Mouse (Mus musculus): Measurements from ENCODE around the gene Carm1.
"Not testable (repeated sequence)": the region's sequence is repeated elsewhere in the genome, so short reads cannot be mapped to it uniquely, and the experiment has no call there.

The Carm1 gene

DNA sequence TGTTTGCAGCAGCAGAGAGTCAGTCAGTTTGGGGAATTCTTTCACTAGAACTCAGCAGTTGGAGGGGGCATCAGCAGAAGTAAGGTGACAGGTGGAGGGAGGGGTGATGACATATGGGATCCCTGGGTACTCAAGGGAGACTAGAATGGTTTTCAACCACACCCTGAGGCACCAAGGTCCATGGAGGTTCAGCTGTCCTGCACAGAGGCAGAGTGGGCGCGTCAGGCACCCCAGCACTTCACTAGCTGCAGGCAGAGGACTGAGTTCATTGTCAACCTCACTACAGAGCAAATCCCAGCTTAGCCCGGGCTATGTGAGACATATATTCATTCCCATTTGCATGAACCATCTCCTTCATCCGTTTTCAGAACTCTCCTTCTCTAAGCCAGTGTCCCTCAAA is 9.7 kb upstream of the Carm1 start:
- DNase-seq (ENCODE audit: low spot score): no peak

DNA sequence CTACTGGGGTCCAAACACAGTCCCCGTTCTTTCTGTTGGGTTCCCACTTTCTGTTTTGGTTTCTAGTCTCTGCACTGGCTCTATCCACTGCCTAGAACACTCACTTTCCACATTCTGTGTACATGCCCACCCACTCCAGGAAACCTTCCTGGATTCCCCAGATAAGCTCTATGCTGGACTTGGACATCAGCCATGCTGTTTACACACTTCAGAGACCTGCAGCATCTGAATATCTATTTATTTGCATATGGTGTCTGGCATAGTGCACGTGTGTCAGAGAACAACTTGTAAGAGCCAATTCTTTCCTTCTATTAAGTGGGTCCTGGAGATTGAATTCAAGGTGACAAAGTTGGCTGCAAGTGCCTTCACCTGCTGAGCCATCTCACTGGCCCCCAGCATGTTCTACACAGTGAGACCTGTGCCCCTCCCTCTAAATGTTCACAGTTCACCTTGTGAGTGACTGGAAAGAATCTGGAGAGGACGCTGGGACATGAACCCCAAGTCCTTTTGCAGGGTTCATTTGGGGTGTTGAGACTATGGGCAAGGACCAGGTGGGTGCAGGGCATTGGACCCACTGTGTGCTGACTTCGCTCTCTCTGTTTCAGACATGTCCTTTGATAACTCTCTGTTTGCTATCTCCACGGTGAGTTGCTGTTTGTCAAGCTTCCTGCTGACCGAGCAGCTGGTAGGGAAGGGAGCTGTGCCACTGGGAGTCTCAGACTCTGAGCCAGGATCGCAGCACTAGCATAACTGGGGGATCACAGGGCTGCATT is 6.5 kb upstream of the Carm1 start:
- no peak for DNase-seq (ENCODE audit: low spot score)

DNA sequence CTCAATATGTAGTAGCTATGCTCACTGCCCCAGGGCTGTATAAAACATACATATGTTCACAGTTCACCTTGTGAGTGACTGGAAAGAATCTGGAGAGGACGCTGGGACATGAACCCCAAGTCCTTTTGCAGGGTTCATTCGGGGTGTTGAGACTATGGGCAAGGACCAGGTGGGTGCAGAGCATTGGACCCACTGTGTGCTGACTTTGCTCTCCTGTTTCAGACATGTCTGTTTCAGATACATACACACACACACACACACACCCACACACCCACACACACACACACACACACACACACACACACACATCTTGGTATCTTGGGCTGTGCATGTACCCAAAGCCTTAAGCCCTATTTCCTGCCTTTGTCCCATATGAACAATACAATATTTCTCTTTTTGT is 4.7 kb upstream of the Carm1 start:
- DNase-seq (ENCODE audit: low spot score): not testable (repeated sequence)

DNA sequence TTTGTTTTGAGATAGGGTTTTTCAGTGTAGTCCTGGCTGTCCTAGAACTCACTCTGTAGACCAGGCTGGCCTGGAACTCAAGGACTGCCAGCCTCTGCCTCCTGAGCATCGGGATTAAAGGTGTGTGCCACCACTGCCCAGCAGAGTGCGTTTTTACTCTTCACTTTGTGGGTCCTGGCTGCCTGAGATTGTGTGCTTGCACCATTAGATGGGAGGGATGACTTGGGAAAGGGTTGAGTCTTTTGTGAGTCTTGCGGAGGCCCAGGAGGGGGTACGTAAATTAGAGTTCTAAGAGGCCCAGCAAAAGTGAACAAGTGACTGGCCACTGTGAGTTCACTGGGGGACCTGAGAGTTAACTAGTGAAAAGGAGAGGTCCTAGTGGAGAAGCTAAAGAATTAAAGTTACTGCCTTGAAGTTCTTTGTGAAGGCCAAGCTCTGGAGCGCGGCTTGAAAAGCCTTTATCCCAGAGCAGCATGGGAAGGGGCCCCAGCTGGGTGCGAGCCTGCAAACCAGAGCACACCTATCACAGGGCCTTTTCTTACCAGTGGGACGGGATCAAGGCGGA is 1.3 kb upstream of the Carm1 start:
- no peak for DNase-seq (ENCODE audit: low spot score)

DNA sequence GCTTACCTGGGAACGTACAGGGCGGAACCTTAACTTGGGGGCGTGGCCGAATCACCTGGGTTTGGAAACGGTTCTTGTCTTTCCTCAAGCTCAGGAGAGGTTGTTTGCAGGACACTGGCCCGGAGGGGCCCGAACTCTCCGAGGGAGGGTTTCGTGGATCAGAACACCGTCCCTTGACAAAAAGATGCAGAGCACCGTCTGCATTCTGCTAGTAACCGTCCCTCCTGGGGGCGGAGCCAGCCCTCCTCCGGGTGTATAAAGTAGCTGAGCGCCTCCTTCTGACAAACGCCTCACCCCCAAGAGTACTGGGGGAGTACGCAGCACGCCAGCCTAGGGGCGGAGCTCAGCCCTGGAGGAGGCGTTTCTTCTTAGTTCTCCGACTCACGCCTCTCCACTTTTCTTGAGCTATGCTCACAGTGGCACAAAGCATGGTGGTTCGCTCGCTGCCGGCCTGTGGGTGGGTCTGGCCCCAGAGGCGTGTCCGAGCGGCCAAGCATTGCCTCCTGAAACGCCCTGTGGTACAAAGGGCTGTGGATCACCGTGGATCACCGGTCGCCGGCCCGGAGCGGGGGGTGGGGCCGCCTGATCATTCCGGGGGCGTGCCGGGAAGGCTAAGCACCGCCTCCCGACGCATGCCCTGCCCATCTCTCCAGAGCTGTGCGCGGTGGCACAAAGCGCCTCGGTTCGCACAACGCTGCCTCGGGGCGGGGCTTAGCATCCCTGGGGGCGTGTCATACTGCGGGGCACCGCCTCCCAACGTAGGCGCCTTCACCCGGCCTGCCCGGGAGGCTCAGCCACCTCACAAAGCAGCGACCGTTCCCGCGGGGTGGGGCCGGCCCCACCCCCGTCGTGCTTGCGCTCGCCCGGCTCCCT is 542 bp upstream of the Carm1 start:
- DNase-seq (ENCODE audit: low spot score): peak; percentile 97

DNA sequence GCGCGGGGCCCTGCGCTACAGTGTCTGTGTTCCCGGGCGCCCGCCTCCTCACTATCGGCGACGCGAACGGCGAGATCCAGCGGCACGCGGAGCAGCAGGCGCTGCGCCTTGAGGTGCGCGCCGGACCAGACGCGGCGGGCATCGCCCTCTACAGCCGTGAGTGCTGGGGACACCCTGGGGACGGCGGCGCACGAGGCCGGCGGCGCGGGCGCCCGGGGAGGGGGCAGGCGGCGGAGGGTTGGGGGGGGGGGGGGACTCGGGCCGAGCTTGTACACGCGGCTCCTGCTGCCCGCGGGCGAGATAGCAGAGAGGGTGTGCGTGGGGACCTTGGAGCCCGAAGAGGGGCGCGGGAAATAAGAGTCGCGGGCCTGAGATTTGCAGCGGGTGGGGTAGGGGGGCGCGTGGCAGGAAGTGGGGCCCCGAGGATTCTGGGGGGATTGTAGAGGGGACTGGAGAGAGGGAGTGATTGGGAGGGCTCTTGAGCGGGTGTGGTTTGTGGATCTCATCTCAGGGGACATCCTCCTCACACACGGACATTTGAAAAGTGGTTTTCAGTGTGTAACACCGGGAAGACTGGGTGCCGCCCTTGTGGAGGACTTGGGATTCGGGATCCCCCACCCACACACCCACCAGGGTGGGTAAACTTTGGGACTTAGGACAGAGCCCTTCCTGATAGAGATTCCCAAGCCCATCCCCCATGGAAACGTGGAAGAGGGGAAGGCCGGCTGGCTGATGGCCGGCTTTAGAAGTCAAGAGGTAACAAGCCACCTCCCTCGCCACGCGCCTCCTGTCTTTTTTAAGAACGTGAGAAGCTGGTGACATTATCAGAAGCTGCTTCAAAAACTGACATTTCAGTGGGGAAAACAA is 614 bp downstream of the Carm1 start:
- DNase-seq (ENCODE audit: low spot score): peak; percentile 67

DNA sequence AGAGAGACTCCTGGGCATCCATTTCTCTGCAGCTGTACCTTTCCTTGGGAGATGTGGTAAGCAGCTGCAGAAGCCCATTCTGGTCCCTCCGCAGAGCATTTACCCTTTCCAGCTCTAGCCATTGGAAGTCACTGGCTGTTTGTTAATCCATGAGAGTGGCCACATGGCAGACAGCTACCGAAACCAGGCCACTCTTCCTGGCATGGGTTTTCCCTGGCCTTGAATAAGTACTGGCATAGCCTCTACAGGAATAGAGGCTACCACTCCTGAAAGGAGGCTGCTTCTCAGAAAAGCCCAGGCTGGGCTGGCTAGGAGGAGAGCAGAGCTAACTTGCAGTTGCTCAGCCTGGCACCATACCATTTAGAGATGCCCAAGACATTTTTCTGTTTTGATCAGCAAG is 4.4 kb downstream of the Carm1 start:
- DNase-seq (ENCODE audit: low spot score): no peak

DNA sequence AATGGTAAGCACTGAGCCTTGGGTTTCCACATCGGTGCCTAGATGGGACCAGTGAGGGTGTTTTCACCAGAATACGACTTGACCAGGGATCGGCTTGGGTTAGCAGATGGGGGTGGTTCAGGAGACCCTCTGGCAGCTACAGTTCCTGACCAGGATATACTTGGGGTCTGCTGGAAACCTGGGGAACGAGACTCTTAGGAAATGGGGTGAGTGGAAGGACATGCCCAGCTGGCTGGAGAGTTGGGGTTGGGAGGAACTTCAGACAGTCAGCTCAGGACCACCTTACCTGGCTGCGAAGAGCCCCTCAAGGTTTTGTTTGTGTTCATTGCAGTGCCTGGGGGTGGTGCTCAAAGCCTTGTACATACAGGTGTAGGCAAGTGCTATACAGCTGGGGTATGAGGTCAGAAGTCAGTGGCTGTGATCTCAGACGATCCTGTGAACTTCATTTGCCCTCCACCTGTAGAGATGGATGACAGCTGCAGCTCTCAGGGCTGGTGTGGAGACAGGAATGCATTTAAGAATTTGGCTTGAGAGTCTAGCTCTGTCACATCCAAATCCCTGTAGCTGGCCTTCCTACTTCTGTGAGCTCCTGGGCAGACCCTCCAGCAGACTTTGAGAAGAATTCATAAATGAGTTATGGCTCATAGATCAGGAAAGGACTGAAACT is 7.0 kb downstream of the Carm1 start:
- DNase-seq (ENCODE audit: low spot score): no peak

DNA sequence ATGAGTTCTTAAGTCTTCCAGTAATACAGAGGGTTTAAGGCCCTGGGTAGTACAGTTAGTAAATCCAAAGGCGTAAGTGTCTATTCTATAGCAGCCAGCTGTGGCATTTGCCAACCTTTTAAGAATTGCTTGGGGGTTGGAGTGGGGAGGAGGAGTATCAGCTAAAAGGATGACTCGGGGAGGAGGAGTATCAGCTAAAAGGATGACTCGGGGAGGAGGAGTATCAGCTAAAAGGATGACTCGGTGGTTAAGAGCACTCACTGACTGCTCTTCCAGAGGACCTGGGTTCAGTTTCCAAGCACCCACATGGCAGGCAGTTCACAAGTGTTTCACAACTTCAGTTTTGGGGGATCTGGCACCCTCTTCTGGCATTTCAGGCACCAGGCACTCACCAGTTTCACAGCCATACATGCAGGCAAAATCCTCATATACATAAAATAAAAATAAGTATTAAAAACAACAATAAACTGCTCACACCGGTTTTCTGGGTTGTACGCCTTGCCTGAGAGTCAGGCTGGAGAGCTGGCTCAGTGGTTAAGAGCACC is 8.6 kb downstream of the Carm1 start:
- DNase-seq (ENCODE audit: low spot score): no peak

DNA sequence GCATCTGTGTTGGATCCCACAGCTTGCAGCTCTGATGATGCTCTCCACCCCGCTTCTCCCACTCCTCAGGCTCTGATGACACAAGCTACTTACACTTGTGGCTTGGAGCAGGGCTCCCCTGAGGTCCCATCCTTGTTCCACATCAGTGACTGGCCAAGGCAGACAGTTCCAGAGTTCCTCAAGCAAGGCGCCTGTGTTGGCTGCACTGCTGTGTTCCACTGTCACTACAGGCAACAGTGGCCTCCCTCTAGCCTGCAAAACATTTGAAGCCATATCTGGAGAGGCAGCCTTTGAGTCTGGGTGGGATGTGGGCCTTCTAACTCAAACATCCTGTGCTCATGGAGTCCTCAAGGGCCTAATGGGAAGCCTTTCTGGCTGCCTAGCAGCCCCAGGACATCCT is 10.3 kb downstream of the Carm1 start:
- DNase-seq (ENCODE audit: low spot score): no peak

DNA sequence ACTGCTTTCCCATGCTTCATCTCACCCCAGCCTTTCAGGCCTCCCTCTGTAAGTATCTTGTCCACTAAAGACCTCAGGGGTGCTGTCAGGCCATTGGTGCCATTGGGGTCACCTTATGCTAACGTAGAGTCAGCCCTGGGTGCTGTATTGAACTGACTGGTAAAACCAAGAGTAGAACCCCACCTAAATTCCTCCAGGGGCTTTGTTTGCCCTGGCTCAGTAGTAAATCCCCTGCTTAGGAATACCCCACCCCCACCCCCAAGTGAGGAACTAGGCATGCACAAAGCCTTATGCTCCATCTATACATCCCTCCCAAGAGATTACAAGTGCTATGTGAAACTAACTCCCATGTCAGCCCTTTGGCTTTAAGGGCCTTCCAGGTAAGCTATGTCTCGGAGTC is 10.9 kb downstream of the Carm1 start:
- DNase-seq (ENCODE audit: low spot score): no peak

DNA sequence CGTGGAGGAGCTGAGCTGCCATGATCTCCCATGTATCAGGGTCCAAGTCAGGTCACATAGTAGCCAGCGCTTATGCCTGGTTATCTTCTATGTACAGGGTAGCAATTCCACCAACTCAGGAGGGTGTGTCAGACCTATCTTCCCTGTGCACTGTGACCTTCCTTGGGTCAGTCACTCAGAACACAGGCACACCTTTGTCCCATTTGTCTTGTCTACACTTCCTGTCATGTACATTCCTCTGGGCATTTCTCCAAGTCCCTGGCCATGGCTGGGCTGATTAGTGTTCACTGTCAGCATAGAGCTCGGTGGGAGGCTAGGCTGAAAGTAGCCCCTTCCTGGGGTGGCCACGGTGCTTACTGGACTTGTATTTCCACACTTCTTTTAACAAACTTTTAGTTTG is 11.7 kb downstream of the Carm1 start:
- no peak for DNase-seq (ENCODE audit: low spot score)

DNA sequence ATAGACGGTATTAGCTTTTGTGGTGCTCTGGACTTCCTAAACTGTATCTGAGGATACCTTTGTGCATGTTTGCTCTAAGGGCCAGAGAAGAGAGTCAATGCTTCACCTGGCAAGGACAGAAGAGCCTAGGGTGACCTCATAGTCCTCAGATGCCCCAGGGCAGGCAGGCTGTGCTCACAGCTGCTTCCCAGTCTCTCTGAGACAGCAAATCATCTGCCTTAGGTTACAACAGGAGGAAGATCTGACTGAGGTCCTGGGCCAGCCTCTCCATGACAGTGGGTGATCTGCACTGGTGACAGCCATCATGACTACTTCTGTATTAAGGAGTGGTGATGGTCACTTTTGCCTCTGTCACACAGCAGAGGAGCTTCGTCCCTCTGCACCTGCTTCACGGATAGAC is 12.5 kb downstream of the Carm1 start:
- no peak for DNase-seq (ENCODE audit: low spot score)

DNA sequence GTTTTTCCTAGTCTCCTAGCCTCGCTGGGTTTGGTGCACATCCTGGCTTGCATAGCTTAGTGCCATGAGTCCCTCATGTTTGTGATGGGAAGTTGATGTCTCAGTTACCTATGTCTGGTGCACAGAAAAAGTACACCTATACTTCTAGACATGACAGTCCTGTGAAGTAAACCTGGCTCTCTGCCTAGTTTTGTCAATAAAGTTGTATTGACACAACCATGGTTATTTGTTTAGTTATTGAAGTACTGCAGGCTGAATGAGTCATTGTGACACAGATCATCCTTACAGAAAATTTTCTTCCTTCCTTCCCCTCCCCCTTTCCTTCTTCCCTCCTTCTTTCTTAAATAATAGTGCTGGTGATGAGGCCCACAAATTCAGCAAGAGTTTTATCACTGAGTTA is 17.7 kb downstream of the Carm1 start:
- no peak for DNase-seq (ENCODE audit: low spot score)

DNA sequence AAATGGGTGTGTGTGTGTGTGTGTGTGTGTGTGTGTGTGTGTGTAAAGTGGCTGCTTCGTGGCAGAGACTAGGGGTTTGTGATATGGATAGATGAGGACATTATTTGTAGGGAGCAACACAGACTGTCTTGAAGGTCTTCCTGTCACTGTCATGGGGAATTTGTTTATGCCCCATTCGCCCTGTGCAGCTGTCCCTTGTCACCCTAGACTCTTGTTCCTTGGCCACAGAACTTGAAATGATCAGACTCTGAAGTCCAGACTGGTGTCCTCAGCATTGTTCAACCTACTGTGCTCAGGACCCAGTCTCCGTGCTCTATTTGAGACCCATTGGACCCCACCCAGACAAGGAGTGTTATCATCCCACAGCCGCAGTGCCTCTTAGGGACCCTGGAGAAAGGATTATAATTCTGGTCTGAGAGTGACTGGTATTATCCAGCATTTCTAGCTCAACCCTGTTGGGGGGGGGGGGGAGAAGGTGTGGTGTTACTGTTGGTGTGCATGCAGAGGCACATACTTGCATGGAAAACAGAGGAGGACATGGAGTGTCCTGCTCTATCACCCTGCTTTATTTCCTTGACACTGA is 18.4 kb downstream of the Carm1 start:
- no peak for DNase-seq (ENCODE audit: low spot score)

DNA sequence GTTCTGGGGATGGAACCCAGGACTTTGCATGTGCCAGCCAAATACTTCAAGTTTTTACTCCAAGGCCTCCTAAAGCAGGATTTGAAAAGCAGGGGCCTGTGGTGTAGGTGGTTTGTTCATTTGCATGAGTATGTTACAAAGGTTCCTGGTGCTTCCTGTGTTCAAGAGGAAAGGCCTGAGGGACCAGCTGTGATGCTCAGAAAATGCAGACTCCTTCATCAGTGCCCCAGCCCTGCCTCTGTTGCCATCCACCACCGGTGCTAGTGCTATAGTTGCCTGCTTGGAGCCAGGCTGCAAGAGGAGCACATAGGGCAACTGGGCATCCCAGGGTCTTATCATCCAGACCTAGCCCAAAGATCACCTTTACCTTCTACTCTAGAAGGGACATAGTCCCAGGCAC is 19.8 kb downstream of the Carm1 start:
- no peak for DNase-seq (ENCODE audit: low spot score)

DNA sequence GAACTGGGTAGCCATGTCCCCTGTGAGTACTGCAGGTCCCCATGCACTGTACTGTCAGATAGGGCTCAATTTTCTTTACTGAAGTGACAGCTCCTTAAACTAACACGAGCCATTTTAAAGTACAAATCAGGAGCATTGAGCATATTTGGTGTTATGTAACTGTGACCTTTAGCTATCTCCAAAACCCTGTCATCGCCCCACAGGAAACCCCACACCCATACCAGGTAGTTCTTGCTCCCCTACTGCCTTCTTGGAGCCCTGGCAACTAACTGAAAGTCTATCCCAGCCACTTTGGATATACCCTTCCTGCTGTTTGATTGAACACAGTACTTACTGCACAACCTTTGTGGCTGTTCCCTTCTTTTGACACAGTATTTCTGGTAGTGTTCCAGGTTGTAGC is 20.4 kb downstream of the Carm1 start:
- DNase-seq (ENCODE audit: low spot score): no peak

DNA sequence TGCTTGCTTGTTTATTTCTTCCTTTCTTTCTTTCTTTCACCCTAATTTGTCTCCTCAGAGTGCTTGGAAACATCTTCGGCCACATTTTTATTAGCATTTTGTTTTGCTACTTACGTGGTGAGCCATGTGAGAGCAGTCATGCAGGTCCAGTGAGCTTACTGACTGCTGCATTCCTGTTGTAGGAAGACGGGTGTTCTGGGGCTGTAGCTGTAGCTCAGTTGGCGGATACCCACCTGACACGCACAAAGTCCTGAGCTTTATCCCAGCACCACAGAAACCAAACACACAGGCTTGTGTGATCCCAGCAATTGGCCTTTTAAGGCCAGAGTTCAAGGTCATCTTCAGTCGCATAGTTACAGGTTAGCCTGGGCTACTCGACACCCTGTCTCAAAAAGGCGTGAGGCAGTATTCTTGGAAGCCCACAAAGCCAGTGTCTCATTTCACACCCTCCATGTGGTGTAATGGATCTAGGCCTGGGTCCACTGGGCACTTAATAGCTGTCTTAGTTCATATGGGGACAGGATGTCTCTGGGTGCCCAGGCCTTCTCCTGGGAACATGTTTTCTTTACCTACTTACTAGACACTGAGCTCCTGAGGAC is 22.1 kb downstream of the Carm1 start:
- DNase-seq (ENCODE audit: low spot score): no peak

DNA sequence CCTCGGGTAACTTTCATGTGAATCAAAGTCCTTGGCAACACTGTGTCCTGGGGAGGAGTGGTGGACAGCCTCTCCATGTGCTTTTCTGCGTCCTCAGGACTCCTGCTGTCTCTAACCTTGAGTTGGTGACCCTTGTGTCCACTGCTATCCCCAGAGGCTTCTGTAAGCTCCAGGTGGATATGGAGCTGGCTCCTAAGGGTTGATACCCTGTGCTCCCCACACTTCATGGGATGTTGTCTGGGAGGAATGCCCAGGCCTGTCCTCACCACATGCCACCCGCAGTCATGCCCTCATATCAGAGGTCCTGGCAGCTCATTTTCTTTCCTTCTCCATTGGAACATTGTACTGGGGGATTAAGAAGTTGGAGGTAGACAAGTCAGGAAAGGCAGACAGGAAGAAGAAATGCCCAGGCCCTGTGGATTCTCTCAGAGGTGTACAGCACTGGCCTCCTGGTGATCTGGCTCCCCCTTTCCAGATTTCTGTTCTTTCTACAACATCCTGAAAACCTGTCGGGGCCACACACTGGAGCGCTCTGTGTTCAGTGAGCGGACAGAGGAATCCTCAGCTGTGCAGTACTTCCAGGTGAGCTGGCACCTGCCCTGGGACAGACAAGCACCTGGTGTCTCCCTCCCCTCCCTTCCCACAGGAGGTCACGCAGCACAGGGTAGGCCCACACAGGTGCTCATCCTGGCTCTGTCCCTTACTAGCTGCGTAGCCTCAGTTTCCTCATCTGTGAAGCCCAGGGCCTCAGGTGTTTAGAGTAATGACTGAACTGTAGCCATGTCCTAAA is 27.5 kb downstream of the Carm1 start:
- DNase-seq (ENCODE audit: low spot score): no peak

DNA sequence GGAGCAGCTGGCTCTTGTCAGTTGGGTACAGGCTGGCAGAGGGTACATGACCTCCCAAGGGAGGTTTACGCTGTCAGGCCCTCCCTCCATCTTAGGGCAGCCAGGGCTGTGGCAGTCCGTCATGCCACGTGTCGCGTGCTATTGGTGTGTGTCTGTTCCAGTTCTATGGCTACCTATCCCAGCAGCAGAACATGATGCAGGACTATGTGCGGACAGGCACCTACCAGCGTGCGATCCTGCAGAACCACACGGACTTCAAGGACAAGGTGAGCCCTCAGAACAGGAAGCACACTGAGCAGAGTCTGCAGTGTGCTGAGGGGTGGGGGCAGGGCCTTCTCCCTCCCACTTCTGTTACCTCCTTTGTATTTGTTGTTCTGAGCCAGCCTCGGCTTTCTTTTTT is 28.6 kb downstream of the Carm1 start:
- DNase-seq (ENCODE audit: low spot score): no peak

Data from MN1 (cell line).